Mouse (Mus musculus): ENCODE data around the gene Prl7c1. TPM values are rescaled to one million over a fixed set of nuclear protein-coding genes. Genes with fewer than 3 reads are reported as not detected.

Prl7c1 gene
- polyA plus RNA-seq, 1 experiment from 2014 or later, result not detected

Other genes with a start within 250 kb of the Prl7c1 start
- not detected in 2 replicates for gene Prl8a9, start 216.2 kb downstream of the Prl7c1 start, polyA plus RNA-seq (2015; fragmentation: Nextera tagmentation; extraction: Ambion mirVana)
- gene Prl8a1, start 198.6 kb downstream of the Prl7c1 start, polyA plus RNA-seq (2015; fragmentation: Nextera tagmentation; extraction: Ambion mirVana), result not detected in 2 replicates
- not detected in 2 replicates for gene Prl7b1, start 170.2 kb downstream of the Prl7c1 start, polyA plus RNA-seq (2015; fragmentation: Nextera tagmentation; extraction: Ambion mirVana)
- gene Prl7a1, start 138.3 kb downstream of the Prl7c1 start, polyA plus RNA-seq (2015; fragmentation: Nextera tagmentation; extraction: Ambion mirVana), result not detected in 2 replicates
- not detected in 2 replicates for gene Prl7a2, start 112.8 kb downstream of the Prl7c1 start, polyA plus RNA-seq (2015; fragmentation: Nextera tagmentation; extraction: Ambion mirVana)
- gene Prl7d1, start 64.1 kb downstream of the Prl7c1 start, polyA plus RNA-seq (2015; fragmentation: Nextera tagmentation; extraction: Ambion mirVana), result not detected in 2 replicates
- not detected in 2 replicates for gene Prl2a1, start 20.9 kb upstream of the Prl7c1 start, polyA plus RNA-seq (2015; fragmentation: Nextera tagmentation; extraction: Ambion mirVana)
- gene Prl2c1, start 68.5 kb upstream of the Prl7c1 start, polyA plus RNA-seq (2015; fragmentation: Nextera tagmentation; extraction: Ambion mirVana), result not detected in 2 replicates
- not detected in 2 replicates for gene Prl4a1, start 235.4 kb upstream of the Prl7c1 start, polyA plus RNA-seq (2015; fragmentation: Nextera tagmentation; extraction: Ambion mirVana)

All from liver, postnatal 0 days (tissue).